Mouse (Mus musculus) liver, embryonic 13.5 days (tissue): Measurements from ENCODE around the gene Rpp25l. TPM values are rescaled to one million over a fixed set of nuclear protein-coding genes. Genes with fewer than 3 reads are reported as not detected.
"Not testable (repeated sequence)": the region's sequence is repeated elsewhere in the genome, so short reads cannot be mapped to it uniquely, and the experiment has no call there.

Experiments used
- ATAC-seq: fragments of 200-750 bp; cut with Nextera tagmentation; 2 replicates; pipeline ENCODE4 v1.8.0; 2017; ENCODE audit warnings: low read depth, mild to moderate bottlenecking, moderate number of reproducible peaks, moderate library complexity
- DNase-seq: peaks from one replicate; pipeline ENCODE4 v3.0.0; 2022
- H3K27ac ChIP-seq: fragments of 300-500 bp; sonication (generic); 2 replicates; pipeline ENCODE4 v1.5.1; 2015; ENCODE audit warnings: moderate library complexity, mild to moderate bottlenecking, inconsistent platforms
- H3K27me3 ChIP-seq: fragments of 300-500 bp; sonication (generic); 2 replicates; pipeline ENCODE4 v1.6.1; 2015; ENCODE audit warnings: mild to moderate bottlenecking, inconsistent platforms
- H3K36me3 ChIP-seq: fragments of 300-500 bp; sonication (generic); 2 replicates; pipeline ENCODE4 v1.6.1; 2015; ENCODE audit warnings: mild to moderate bottlenecking, inconsistent platforms
- H3K4me1 ChIP-seq: fragments of 300-500 bp; sonication (generic); replicated peaks from 2 replicates; pipeline ENCODE4 v1.6.1; 2015; ENCODE audit warnings: inconsistent platforms
- H3K4me2 ChIP-seq: fragments of 300-500 bp; sonication (generic); 2 replicates; pipeline ENCODE4 v1.6.1; 2015; ENCODE audit warnings: inconsistent platforms, mild to moderate bottlenecking, moderate library complexity
- H3K4me3 ChIP-seq: fragments of 300-500 bp; sonication (generic); replicated peaks from 2 replicates; pipeline ENCODE4 v1.5.1; 2015; ENCODE audit warnings: mild to moderate bottlenecking, inconsistent platforms
- H3K9ac ChIP-seq: fragments of 300-500 bp; sonication (generic); 2 replicates; pipeline ENCODE4 v1.6.1; 2015; ENCODE audit warnings: mild to moderate bottlenecking, inconsistent platforms
- H3K9me3 ChIP-seq: fragments of 300-500 bp; sonication (generic); replicated peaks from 2 replicates; pipeline ENCODE4 v1.6.1; 2016; ENCODE audit warnings: inconsistent platforms
- WGBS: fragments of 180-500 bp; shearing (Covaris S2); methylation state at CpG from one replicate; pipeline ENCODE4 v1.1.7; 2015; ENCODE audit not compliant: insufficient replicate concordance; 5-methylcytosine and 5-hydroxymethylcytosine counted together
- polyA plus RNA-seq: library from polyadenylated mRNA; unstranded; fragments of >200 nt; fragmentation: Nextera tagmentation; extraction: Ambion mirVana; gene quantifications from 2 replicates; pipeline ENCODE4 v1.2.1, GENCODE M21; 2015

Rpp25l gene
- polyA plus RNA-seq, 1 experiment from 2014 or later, result 38.6 TPM

GRCm38 (mm10) chr4:41708192-41708745 is 5.1 kb downstream of the Rpp25l start:
- Histone ChIP-seq H3K4me2 (no peak overlapping the region), H3K4me3 (no peak overlapping the region), H3K4me1 (peaks cover 18% of the 10 kb centered on the region), H3K36me3 (peaks cover 8% of the 10 kb centered on the region), H3K9ac (no peak overlapping the region), H3K9me3 (no peaks in the 10 kb centered on the region), H3K27me3 (peaks cover 49% of the 10 kb centered on the region), H3K27ac (no peak overlapping the region)
- 36% methylated on average over 8 of the region's 8 CpGs for WGBS
- DNase-seq, result no peak
- ATAC-seq, result no peak

GRCm38 (mm10) chr4:41707011-41707535 is 6.3 kb downstream of the Rpp25l start:
- no peak overlapping the region for H3K4me2 ChIP-seq
- peaks cover 52% of the 10 kb centered on the region for H3K27me3 ChIP-seq
- H3K9me3 ChIP-seq, result no peaks in the 10 kb centered on the region
- WGBS, result 6% methylated on average over 13 of the region's 13 CpGs
- DNase-seq, result peak; percentile 47
- H3K27ac ChIP-seq, result no peak overlapping the region
- peaks cover 4% of the 10 kb centered on the region for H3K36me3 ChIP-seq
- no peak overlapping the region for H3K4me3 ChIP-seq
- peak; percentile 54 for ATAC-seq
- H3K9ac ChIP-seq, result no peak overlapping the region
- H3K4me1 ChIP-seq, result peaks cover 10% of the 10 kb centered on the region

- 61% methylated on average over 19 of the region's 19 CpGs for WGBS
- H3K4me1 ChIP-seq, result peaks cover 1% of the 10 kb centered on the region; the same call in 1 of the 2 replicates
- H3K9ac ChIP-seq, result no peak overlapping the region
- peaks cover 52% of the 10 kb centered on the region for H3K27me3 ChIP-seq
- no peaks in the 10 kb centered on the region for H3K9me3 ChIP-seq
- no peak overlapping the region for H3K4me3 ChIP-seq
- ATAC-seq (no peak), DNase-seq (no peak)
- H3K36me3 ChIP-seq, result no peaks in the 10 kb centered on the region
- H3K27ac ChIP-seq, result no peak overlapping the region
- H3K4me2 ChIP-seq, result no peak overlapping the region
These were observed 7.2 kb downstream of the Rpp25l start for GRCm38 (mm10) chr4:41705922-41706754.

GRCm38 (mm10) chr4:41704651-41705050 is 8.7 kb downstream of the Rpp25l start:
- no peak overlapping the region for H3K27ac ChIP-seq
- DNase-seq, result no peak

GRCm38 (mm10) chr4:41702226-41702625 is 11.1 kb downstream of the Rpp25l start:
- not testable (repeated sequence) for H3K4me1 ChIP-seq, H3K27ac ChIP-seq, H3K4me3 ChIP-seq, H3K4me2 ChIP-seq, H3K9ac ChIP-seq, DNase-seq, ATAC-seq, H3K36me3 ChIP-seq, H3K9me3 ChIP-seq
- 43% methylated on average over 2 of the region's 2 CpGs for WGBS
- peaks cover 56% of the 10 kb centered on the region for H3K27me3 ChIP-seq

More at GRCm38 (mm10) chr4:41704651-41705050, 8.7 kb downstream of the Rpp25l start:
- Histone ChIP-seq H3K36me3 (no peaks in the 10 kb centered on the region), H3K4me1 (no peaks in the 10 kb centered on the region; the same call in 1 of the 2 replicates), H3K9ac (no peak overlapping the region), H3K4me3 (no peak overlapping the region), H3K27me3 (peaks cover 52% of the 10 kb centered on the region), H3K9me3 (no peaks in the 10 kb centered on the region), H3K4me2 (no peak overlapping the region)
- no peak for ATAC-seq
- WGBS, result 8% methylated on average over 5 of the region's 5 CpGs

- not testable (repeated sequence) for H3K27ac ChIP-seq, H3K36me3 ChIP-seq, H3K9me3 ChIP-seq, ATAC-seq, H3K4me2 ChIP-seq, H3K4me3 ChIP-seq, H3K4me1 ChIP-seq, DNase-seq, H3K9ac ChIP-seq
- H3K27me3 ChIP-seq, result peaks cover 50% of the 10 kb centered on the region
- WGBS, result 71% methylated on average over 2 of the region's 8 CpGs
These were observed 13.1 kb downstream of the Rpp25l start for GRCm38 (mm10) chr4:41700224-41700623.

GRCm38 (mm10) chr4:41699783-41700182 is 13.6 kb downstream of the Rpp25l start, which contains the start of gene Il11ra1:
Gene Il11ra1 (plus strand): TSS chr4:41699989.
- H3K9ac ChIP-seq, H3K4me2 ChIP-seq, ATAC-seq, H3K4me3 ChIP-seq, H3K4me1 ChIP-seq, H3K9me3 ChIP-seq, DNase-seq, H3K36me3 ChIP-seq, H3K27ac ChIP-seq: not testable (repeated sequence)
- WGBS, result 65% methylated on average over 10 of the region's 10 CpGs
- H3K27me3 ChIP-seq, result peaks cover 45% of the 10 kb centered on the region

GRCm38 (mm10) chr4:41698421-41699016 is 14.8 kb downstream of the Rpp25l start:
- H3K27ac ChIP-seq, H3K9ac ChIP-seq, H3K4me2 ChIP-seq, H3K36me3 ChIP-seq, DNase-seq, H3K9me3 ChIP-seq, H3K4me1 ChIP-seq, ATAC-seq, H3K4me3 ChIP-seq: not testable (repeated sequence)
- H3K27me3 ChIP-seq, result peaks cover 38% of the 10 kb centered on the region
- WGBS, result 25% methylated on average over 25 of the region's 32 CpGs

GRCm38 (mm10) chr4:41696930-41697841 is 16.1 kb downstream of the Rpp25l start, which contains the start of gene Cntfr:
Gene Cntfr (minus strand): TSS chr4:41697089.
- H3K27ac ChIP-seq, H3K4me2 ChIP-seq, DNase-seq, H3K9ac ChIP-seq, H3K4me1 ChIP-seq, ATAC-seq, H3K9me3 ChIP-seq, H3K36me3 ChIP-seq, H3K4me3 ChIP-seq: not testable (repeated sequence)
- H3K27me3 ChIP-seq, result peaks cover 40% of the 10 kb centered on the region
- WGBS, result 7% methylated on average over 30 of the region's 40 CpGs

GRCm38 (mm10) chr4:41696452-41696851 is 16.9 kb downstream of the Rpp25l start:
- not testable (repeated sequence) for H3K27ac ChIP-seq, H3K9ac ChIP-seq, H3K4me1 ChIP-seq, ATAC-seq, H3K9me3 ChIP-seq, H3K36me3 ChIP-seq, DNase-seq, H3K4me2 ChIP-seq, H3K4me3 ChIP-seq
- WGBS, result 4% methylated on average over 15 of the region's 15 CpGs
- peaks cover 40% of the 10 kb centered on the region for H3K27me3 ChIP-seq
